Mouse (Mus musculus) 3134 (cell line): Measurements from ENCODE around the gene Rab3il1.
A peak's percentile ranks its signal among the peaks of the same experiment; 100 is the strongest.
"Not testable (repeated sequence)": the region's sequence is repeated elsewhere in the genome, so short reads cannot be mapped to it uniquely, and the experiment has no call there.

Experiments
- DNase-seq: peaks from one replicate; pipeline ENCODE4 v3.0.0-alpha.2; 2011; ENCODE audit warnings: low spot score; ENCODE audit not compliant: insufficient read length; ENCODE audit errors: extremely low read depth

The Rab3il1 gene

GRCm38 (mm10) chr19:10001206-10001969 lies at the start of gene Rab3il1, which contains the start of gene Best1:
TSS of gene Rab3il1 (plus strand) at chr19:10001669.
TSS of gene Best1 (minus strand) at chr19:10001633.
- no peak for DNase-seq

GRCm38 (mm10) chr19:9952390-9952789 lies 49.1 kb upstream of the Rab3il1 start:
- DNase-seq = no peak

GRCm38 (mm10) chr19:9952912-9953311 lies 48.6 kb upstream of the Rab3il1 start:
- DNase-seq = no peak

- DNase-seq = peak; percentile 86
Measured at GRCm38 (mm10) chr19:9954055-9954810, 47.2 kb upstream of the Rab3il1 start.

GRCm38 (mm10) chr19:9954811-9955202 lies 46.7 kb upstream of the Rab3il1 start:
- no peak for DNase-seq

GRCm38 (mm10) chr19:9955438-9955837 lies 46.0 kb upstream of the Rab3il1 start:
- DNase-seq = no peak

GRCm38 (mm10) chr19:9956624-9957388 lies 44.7 kb upstream of the Rab3il1 start:
- no peak for DNase-seq

- no peak for DNase-seq
Measured at GRCm38 (mm10) chr19:9957965-9958364, 43.5 kb upstream of the Rab3il1 start.

- no peak for DNase-seq
Measured at GRCm38 (mm10) chr19:9960769-9961168, 40.7 kb upstream of the Rab3il1 start.

- DNase-seq = no peak
Measured at GRCm38 (mm10) chr19:9964205-9964916, 37.1 kb upstream of the Rab3il1 start.

GRCm38 (mm10) chr19:9966096-9966867 lies 35.2 kb upstream of the Rab3il1 start:
- DNase-seq = no peak

GRCm38 (mm10) chr19:9968081-9968787 lies 33.2 kb upstream of the Rab3il1 start:
- no peak for DNase-seq

- not testable (repeated sequence) for DNase-seq
Measured at GRCm38 (mm10) chr19:9974853-9975252, 26.6 kb upstream of the Rab3il1 start.

GRCm38 (mm10) chr19:9977085-9977484 lies 24.4 kb upstream of the Rab3il1 start:
- DNase-seq = no peak

- peak; percentile 85 for DNase-seq
Measured at GRCm38 (mm10) chr19:9978431-9978951, 23.0 kb upstream of the Rab3il1 start.

GRCm38 (mm10) chr19:9979156-9979555 lies 22.3 kb upstream of the Rab3il1 start:
- DNase-seq = no peak

GRCm38 (mm10) chr19:9980258-9980657 lies 21.2 kb upstream of the Rab3il1 start, which contains the start of gene Fth1:
TSS of gene Fth1 (plus strand) at chr19:9980598.
- no peak for DNase-seq

GRCm38 (mm10) chr19:9981621-9982020 lies 19.8 kb upstream of the Rab3il1 start:
- no peak for DNase-seq
